Mouse (Mus musculus): ENCODE data around the gene Galnt12. TPM values are rescaled to one million over a fixed set of nuclear protein-coding genes. Genes with fewer than 3 reads are reported as not detected.

The Galnt12 gene
- 0.78 TPM for polyA plus RNA-seq (2015; fragmentation: Illumina TruSeq; extraction: RNeasy Lipid Tissue Mini Kit (QIAGEN cat#74804); ENCODE audit: insufficient read depth, low read depth, low replicate concordance)

GRCm38 (mm10) chr4:47091493-47092386 is at the start of gene Galnt12:
Gene Galnt12 (plus strand): TSS chr4:47091909.

GRCm38 (mm10) chr4:47056791-47057509 is 34.8 kb upstream of the Galnt12 start, which contains the start of gene Anks6:
Gene Anks6 (minus strand): TSS chr4:47057427.

Other genes with a start within 250 kb of the Galnt12 start
- 0.54 TPM for gene Gabbr2, start 100.0 kb upstream of the Galnt12 start, polyA plus RNA-seq (2015; fragmentation: Illumina TruSeq; extraction: RNeasy Lipid Tissue Mini Kit (QIAGEN cat#74804); ENCODE audit: insufficient read depth, low read depth, low replicate concordance)
- gene Anks6, start 34.5 kb upstream of the Galnt12 start, polyA plus RNA-seq (2015; fragmentation: Illumina TruSeq; extraction: RNeasy Lipid Tissue Mini Kit (QIAGEN cat#74804); ENCODE audit: insufficient read depth, low read depth, low replicate concordance) = 2.1 TPM
- gene Col15a1, start 116.3 kb downstream of the Galnt12 start, polyA plus RNA-seq (2015; fragmentation: Illumina TruSeq; extraction: RNeasy Lipid Tissue Mini Kit (QIAGEN cat#74804); ENCODE audit: insufficient read depth, low read depth, low replicate concordance) = 50.3 TPM